Mouse (Mus musculus) cerebellum, adult 2 months (tissue): ENCODE measurements around the gene Ap1ar. TPM values are rescaled to one million over a fixed set of nuclear protein-coding genes. Genes with fewer than 3 reads are reported as not detected.

Experiments used
- DNase-seq, 2 experiments: peaks; one replicate each; pipeline ENCODE4 v3.0.0; 2021
- H3K27ac ChIP-seq: fragments of 200-500 bp; 2 replicates; pipeline ENCODE4 v1.5.1; 2012; ENCODE audit warnings: low read length, control low read depth, inconsistent platforms; ENCODE audit not compliant: insufficient read depth
- H3K27me3 ChIP-seq: fragments of 200-500 bp; 2 replicates; pipeline ENCODE4 v1.6.1; 2012; ENCODE audit warnings: inconsistent platforms, mild to moderate bottlenecking, low read length, moderate library complexity; ENCODE audit not compliant: control insufficient read depth, insufficient read depth
- H3K4me1 ChIP-seq: fragments of 200-500 bp; 2 replicates; pipeline ENCODE4 v1.6.1; 2011; ENCODE audit warnings: low read length; ENCODE audit not compliant: control insufficient read depth, insufficient read depth
- H3K4me3 ChIP-seq: fragments of 200-500 bp; replicated peaks from 2 replicates; pipeline ENCODE3; 2011; ENCODE audit warnings: mild to moderate bottlenecking, low read depth, low read length, control low read depth; ENCODE audit not compliant: insufficient read depth
- CTCF ChIP-seq: fragments of 200-500 bp; IDR thresholded peaks from 2 replicates; pipeline ENCODE4 v1.5.1; 2011; ENCODE audit warnings: low read depth, mild to moderate bottlenecking, control low read depth, low read length, moderate library complexity, borderline replicate concordance; ENCODE audit not compliant: insufficient read depth
- POLR2A ChIP-seq: fragments of 200-500 bp; IDR thresholded peaks from 2 replicates; pipeline ENCODE4 v1.6.1; 2011; ENCODE audit warnings: low read length, control low read depth, borderline replicate concordance; ENCODE audit not compliant: insufficient read depth
- WGBS: fragments of 180-500 bp; shearing (Covaris S2); methylation state at CpG from one replicate; pipeline ENCODE4 v1.1.7; 2018; 5-methylcytosine and 5-hydroxymethylcytosine counted together
- polyA plus RNA-seq: library from polyadenylated mRNA; depleted of rRNA; stranded (reverse); fragments of >200 nt; gene quantifications from 2 replicates; pipeline ENCODE4 v1.2.3, GENCODE M21; 2012

The Ap1ar gene
- polyA plus RNA-seq, 1 experiment, result 52.8 TPM

DNA sequence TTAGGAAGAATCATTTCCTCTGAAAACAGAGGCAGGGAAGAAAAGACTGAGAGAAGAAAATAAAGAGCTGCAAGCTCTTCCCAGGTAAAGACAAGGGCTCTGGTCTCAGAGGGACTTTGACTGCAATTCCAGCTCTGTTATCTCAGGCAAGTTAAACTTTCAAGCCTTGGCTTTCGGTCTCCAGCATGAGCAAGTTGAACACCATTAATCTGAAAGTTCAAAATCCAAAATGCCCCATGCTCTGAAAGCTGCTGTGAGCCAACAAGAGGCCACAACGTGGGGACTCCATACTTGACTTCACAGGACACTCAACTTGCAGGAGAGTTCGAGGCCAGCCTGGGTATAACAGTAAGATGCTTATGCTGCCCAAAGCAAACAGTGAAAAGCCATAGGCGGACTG, 3.3 kb downstream of the Ap1ar start:
- Histone ChIP-seq H3K27me3 (no peaks in the 10 kb centered on the region), H3K4me1 (peaks cover 3% of the 10 kb centered on the region; the same call in 1 of the 2 replicates), H3K27ac (no peak overlapping the region), H3K4me3 (no peak overlapping the region)
- 82% methylated on average over 4 of the region's 4 CpGs for WGBS
- no peak for DNase-seq
- TF ChIP-seq CTCF (no peak), POLR2A (no peak)

DNA sequence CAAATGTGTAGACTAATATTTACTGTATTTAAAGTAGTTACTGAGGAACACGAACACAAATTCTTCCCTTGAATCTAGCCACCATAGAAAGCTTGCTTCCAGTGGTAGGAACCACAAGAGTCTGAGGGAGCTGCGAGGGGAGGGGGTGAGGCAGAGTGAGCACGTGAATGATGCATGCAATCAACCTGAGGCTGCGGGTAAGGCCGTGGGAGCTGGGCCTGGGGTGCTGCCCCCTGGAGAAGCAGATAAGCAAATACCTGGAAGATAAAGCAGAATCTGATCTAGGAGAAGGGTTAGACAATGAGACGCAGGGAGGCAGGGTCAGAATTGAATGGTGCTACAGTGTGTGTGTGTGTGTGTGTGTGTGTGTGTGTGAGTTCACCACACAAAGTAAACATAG, 6.2 kb downstream of the Ap1ar start:
- Histone ChIP-seq H3K4me1 (peaks cover 3% of the 10 kb centered on the region; the same call in 1 of the 2 replicates), H3K27ac (no peak overlapping the region), H3K27me3 (no peaks in the 10 kb centered on the region), H3K4me3 (no peak overlapping the region)
- WGBS, result 78% methylated on average over 6 of the region's 6 CpGs
- DNase-seq, result no peak
- no peak for TF ChIP-seq POLR2A
- no peak for TF ChIP-seq CTCF

DNA sequence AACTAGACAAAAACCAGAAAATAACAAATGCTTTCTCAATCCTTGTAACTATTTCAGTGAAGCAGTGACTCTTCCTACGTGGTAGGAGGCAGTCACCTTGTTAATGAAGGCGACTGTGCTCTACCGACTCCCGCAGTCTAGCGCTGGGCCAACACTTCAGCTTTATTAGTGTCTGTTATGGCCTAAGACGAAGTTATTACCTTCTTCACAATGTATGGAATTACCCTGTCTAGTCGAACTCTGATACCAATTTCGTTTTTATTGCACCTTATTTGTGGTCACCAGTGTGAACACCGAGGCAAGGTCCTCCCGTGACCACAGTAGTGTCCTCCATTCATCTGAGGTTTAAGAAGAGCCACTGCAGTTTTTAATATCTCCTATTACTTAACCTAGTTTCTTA, 7.1 kb downstream of the Ap1ar start:
- no peak overlapping the region for H3K27ac ChIP-seq
- H3K4me3 ChIP-seq, result no peak overlapping the region
- no peak for DNase-seq
- no peaks in the 10 kb centered on the region for H3K27me3 ChIP-seq
- no peaks in the 10 kb centered on the region for H3K4me1 ChIP-seq
- WGBS, result 93% methylated on average over 10 of the region's 10 CpGs
- TF ChIP-seq CTCF (no peak), POLR2A (no peak)

DNA sequence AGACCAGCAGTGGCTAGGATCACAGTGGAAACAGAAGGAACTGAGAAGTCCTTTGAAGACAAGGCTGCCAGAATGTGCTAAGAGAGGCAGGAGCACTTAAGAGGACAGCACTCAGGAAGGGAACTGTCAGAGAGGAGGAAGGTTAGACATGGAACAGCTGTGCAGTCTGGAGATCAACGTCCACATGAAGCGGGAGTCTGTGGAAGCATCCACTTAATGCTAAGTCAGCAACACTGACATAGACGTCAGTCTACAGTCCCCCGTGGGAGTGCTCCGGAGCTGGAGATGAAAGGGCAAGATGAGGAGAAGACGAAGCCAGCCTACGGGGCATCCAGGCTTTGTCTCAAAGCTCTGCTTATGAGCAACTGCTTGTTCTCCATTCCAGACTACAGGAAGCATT, 10.2 kb downstream of the Ap1ar start:
- WGBS, result 43% methylated on average over 7 of the region's 7 CpGs
- Histone ChIP-seq H3K4me1 (no peaks in the 10 kb centered on the region), H3K27ac (no peak overlapping the region), H3K4me3 (no peak overlapping the region), H3K27me3 (no peaks in the 10 kb centered on the region)
- no peak for DNase-seq
- TF ChIP-seq POLR2A (no peak), CTCF (no peak)

DNA sequence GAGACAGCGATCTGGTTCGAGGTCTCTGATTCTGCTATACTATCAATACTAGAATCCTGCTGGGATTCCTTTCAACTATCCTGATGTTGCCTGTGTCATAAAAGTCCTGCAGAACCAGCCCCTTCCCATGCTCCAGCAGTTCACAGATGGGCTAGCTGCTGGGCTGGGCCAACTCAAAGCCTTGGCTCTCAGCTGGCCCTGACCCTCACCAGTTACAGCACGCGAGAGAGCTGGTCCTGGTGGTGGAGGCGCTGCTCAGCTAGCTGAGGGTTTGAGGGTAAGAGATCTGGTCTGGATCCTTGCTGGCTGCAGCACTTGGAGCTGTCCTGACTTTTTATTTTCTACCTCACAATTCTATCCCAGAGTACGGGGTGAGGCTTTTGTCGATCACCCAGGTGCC, 10.8 kb downstream of the Ap1ar start:
- no peak for DNase-seq
- no peak overlapping the region for H3K4me3 ChIP-seq
- TF ChIP-seq CTCF (no peak), POLR2A (no peak)
- H3K27ac ChIP-seq, result no peak overlapping the region
- no peaks in the 10 kb centered on the region for H3K27me3 ChIP-seq
- 79% methylated on average over 7 of the region's 7 CpGs for WGBS
- H3K4me1 ChIP-seq, result no peaks in the 10 kb centered on the region

GRCm38 (mm10) chr3:127823886-127824863, 13.1 kb downstream of the Ap1ar start:
- Histone ChIP-seq H3K4me3 (no peak overlapping the region), H3K27ac (no peak overlapping the region), H3K4me1 (no peaks in the 10 kb centered on the region), H3K27me3 (no peaks in the 10 kb centered on the region)
- 87% methylated on average over 17 of the region's 17 CpGs for WGBS
- no peak for TF ChIP-seq CTCF
- TF ChIP-seq POLR2A, result no peak
- no peak for DNase-seq

DNA sequence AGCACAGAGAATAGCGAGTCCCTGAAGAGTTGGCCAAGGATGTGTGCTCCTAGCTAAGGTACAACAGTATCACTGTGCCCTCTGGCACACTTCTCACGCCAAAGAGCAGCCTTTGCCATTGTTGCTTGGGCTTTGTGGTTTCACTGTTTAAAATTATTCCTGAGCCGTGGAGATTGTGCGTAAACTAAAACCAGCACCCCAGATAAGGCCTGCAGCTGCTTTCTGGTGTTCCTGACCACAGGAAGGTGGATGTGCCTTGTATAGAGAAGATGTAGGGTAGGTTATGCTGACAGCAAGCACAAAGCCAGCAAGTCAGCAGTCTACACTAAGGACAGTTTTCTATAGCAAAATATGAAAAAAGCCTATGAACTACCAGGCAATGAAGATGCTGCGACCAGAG, 16.1 kb downstream of the Ap1ar start:
- no peak for DNase-seq
- Histone ChIP-seq H3K4me1 (no peaks in the 10 kb centered on the region), H3K27me3 (no peaks in the 10 kb centered on the region), H3K4me3 (no peak overlapping the region), H3K27ac (no peak overlapping the region)
- WGBS, result 83% methylated on average over 5 of the region's 5 CpGs
- TF ChIP-seq POLR2A, result no peak
- TF ChIP-seq CTCF, result no peak

DNA sequence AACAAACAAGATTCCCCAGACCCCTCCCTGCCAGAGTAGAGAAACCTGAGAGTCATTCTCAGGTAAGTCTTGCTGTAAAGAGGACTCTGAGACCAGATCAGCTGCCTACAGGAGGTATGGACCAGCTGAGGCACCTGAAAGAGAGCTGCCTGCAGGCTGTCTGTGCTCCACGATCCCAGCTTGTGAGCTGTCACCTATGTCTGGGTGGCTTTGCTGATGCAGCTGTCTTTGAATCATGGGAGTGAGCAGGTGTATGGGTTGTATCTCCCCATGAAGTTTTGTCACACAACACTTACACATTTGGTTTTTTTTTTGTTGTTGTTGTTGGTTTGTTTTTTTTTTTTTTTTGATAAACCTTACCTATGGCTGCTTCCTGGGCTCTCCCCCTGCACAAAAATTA, 16.9 kb downstream of the Ap1ar start:
- Histone ChIP-seq H3K4me3 (no peak overlapping the region), H3K27me3 (no peaks in the 10 kb centered on the region), H3K27ac (no peak overlapping the region), H3K4me1 (no peaks in the 10 kb centered on the region)
- WGBS, result 93% methylated on average over 1 of the region's 1 CpGs
- TF ChIP-seq POLR2A, result no peak
- TF ChIP-seq CTCF, result no peak
- no peak for DNase-seq
